In genomic region chr8:7234006-7234405, GRCm38 (mm10) we compare ENCODE assay signal across 33 mouse cellular contexts.
"Had no signal": no experiment of that assay in that cellular context is flagged by ENCODE, and none has a peak within 500 bp of the region (broad histone marks: within the 10 kb centered on the region; RNA-seq: fewer than 3 reads in every experiment).

No protein-coding gene starts in this region.

- H3K9ac ChIP-seq: heart, embryonic 12.5 days; heart, embryonic 13.5 days; heart, embryonic 15.5 days; hindbrain, embryonic 12.5 days; hindbrain, embryonic 13.5 days; hindbrain, embryonic 14.5 days; hindbrain, embryonic 15.5 days; intestine, embryonic 15.5 days; kidney, embryonic 15.5 days had no signal

- H3K4me1 ChIP-seq: heart, embryonic 12.5 days; heart, embryonic 13.5 days; heart, embryonic 15.5 days; hindbrain, embryonic 10.5 days; hindbrain, embryonic 12.5 days; hindbrain, embryonic 13.5 days; hindbrain, embryonic 15.5 days; intestine, embryonic 15.5 days; kidney, embryonic 15.5 days had no signal

- H3K27me3 ChIP-seq: heart, embryonic 12.5 days; heart, embryonic 13.5 days; heart, embryonic 15.5 days; hindbrain, embryonic 12.5 days; hindbrain, embryonic 13.5 days; hindbrain, embryonic 15.5 days; intestine, embryonic 15.5 days; kidney, embryonic 15.5 days had no signal

- H3K36me3 ChIP-seq: heart, embryonic 12.5 days; heart, embryonic 13.5 days; heart, embryonic 15.5 days; hindbrain, embryonic 10.5 days; hindbrain, embryonic 12.5 days; hindbrain, embryonic 13.5 days; hindbrain, embryonic 15.5 days; intestine, embryonic 15.5 days; kidney, embryonic 15.5 days had no signal

- ATAC-seq: hindbrain, embryonic 16.5 days; hindbrain, postnatal 0 days; inflammation-experienced regulatory T-cells, adult 6 months; intestine, embryonic 15.5 days; intestine, embryonic 16.5 days; intestine, postnatal 0 days had no signal

- H3K4me3 ChIP-seq: heart, embryonic 12.5 days; heart, embryonic 13.5 days; heart, embryonic 15.5 days; hindbrain, embryonic 10.5 days; hindbrain, embryonic 12.5 days; hindbrain, embryonic 13.5 days; hindbrain, embryonic 15.5 days; intestine, embryonic 15.5 days; kidney, embryonic 15.5 days; left cerebral cortex, adult 2 months had no signal

- H3K9me3 ChIP-seq: heart, embryonic 12.5 days; heart, embryonic 13.5 days; heart, embryonic 15.5 days; hindbrain, embryonic 10.5 days; hindbrain, embryonic 12.5 days; hindbrain, embryonic 13.5 days; hindbrain, embryonic 15.5 days; intestine, embryonic 15.5 days; kidney, embryonic 15.5 days had no signal

- DNase-seq: heart, postnatal 10 days; heart, postnatal 14 days; heart, postnatal 36 days; heart, postnatal 4 days; kidney, adult 11 months; kidney, adult 18-20 months; kidney, adult 2 months; kidney, adult 8-10 months; kidney, adult 9 months; kidney, postnatal 10 days; kidney, postnatal 14 days; kidney, postnatal 25 days; kidney, postnatal 36 days; kidney, postnatal 4 days; layer of hippocampus, adult 9-11 months; layer of hippocampus, postnatal 36 days had no signal

- H3K27ac ChIP-seq: heart, embryonic 13.5 days; heart, embryonic 15.5 days; hindbrain, embryonic 10.5 days; hindbrain, embryonic 12.5 days; hindbrain, embryonic 13.5 days; hindbrain, embryonic 14.5 days; hindbrain, embryonic 15.5 days; hindbrain, postnatal 0 days; intestine, embryonic 15.5 days; kidney, embryonic 15.5 days; kidney, postnatal 0 days; left cerebral cortex, adult 2 months had no signal

- H3K4me2 ChIP-seq: heart, embryonic 12.5 days; heart, embryonic 13.5 days; heart, embryonic 15.5 days; hindbrain, embryonic 12.5 days; hindbrain, embryonic 13.5 days; hindbrain, embryonic 14.5 days; hindbrain, embryonic 15.5 days; intestine, embryonic 15.5 days; kidney, embryonic 15.5 days had no signal
